Mouse (Mus musculus): ENCODE results near the gene Gtf2i. TPM values are rescaled to one million over a fixed set of nuclear protein-coding genes. Genes with fewer than 3 reads are reported as not detected.
A peak's percentile ranks its signal among the peaks of the same experiment; 100 is the strongest.

The Gtf2i gene
- total RNA-seq, 1 experiment, result 64.3 TPM

- Histone ChIP-seq H3K27ac (ENCODE audit: insufficient read depth, low read depth, low read length, poor library complexity, severe bottlenecking) (no peak overlapping the region), H3K4me1 (ENCODE audit: control insufficient read depth in 2 of 2, insufficient read depth in 2 of 2, low read length in 2 of 2, poor library complexity in 1 of 2) (no peaks in the 10 kb centered on the region), H3K4me3 (ENCODE audit: insufficient read depth in 1 of 2, low read depth in 1 of 2, low read length in 2 of 2, poor library complexity in 1 of 2, severe bottlenecking in 1 of 2) (no peak overlapping the region), H3K36me3 (ENCODE audit: control insufficient read depth, insufficient read depth, low read length, poor library complexity, severe bottlenecking) (no peaks in the 10 kb centered on the region), H3K9ac (ENCODE audit: insufficient read depth, low read depth, low read length, poor library complexity, severe bottlenecking) (no peak overlapping the region), H3K9me3 (ENCODE audit: control insufficient read depth, insufficient read depth, low read depth, low read length) (no peaks in the 10 kb centered on the region)
- no peak for DNase-seq (ENCODE audit: low read depth, low spot score)
- TF ChIP-seq ZC3H11A (IDR thresholded peaks at IDR 0.05; ENCODE audit: borderline replicate concordance, low read depth, low read length) (no peak), CHD2 (IDR thresholded peaks at IDR 0.05; ENCODE audit: low read depth, low read length) (no peak), ZNF384 (IDR thresholded peaks at IDR 0.05; ENCODE audit: low read depth, low read length) (no peak), MAFK (IDR thresholded peaks at IDR 0.05; ENCODE audit: insufficient read depth, low read depth, low read length) (no peak), HCFC1 (IDR thresholded peaks at IDR 0.05; ENCODE audit: borderline replicate concordance, insufficient read depth, low read length) (no peak)
- in situ Hi-C loops (cut with MboI; ENCODE audit: low sequenced_read_pairs in 2 of 2, unreplicated experiment in 2 of 2), result no loop called here
Measured at GRCm38 (mm10) chr5:134209931-134210554, 104.5 kb downstream of the Gtf2i start.

GRCm38 (mm10) chr5:134206721-134207120, 107.8 kb downstream of the Gtf2i start:
- H3K27ac ChIP-seq (ENCODE audit: insufficient read depth, low read depth, low read length, poor library complexity, severe bottlenecking), result no peak overlapping the region; the same call in 1 of the 2 replicates
- no peak overlapping the region for H3K9ac ChIP-seq (ENCODE audit: insufficient read depth, low read depth, low read length, poor library complexity, severe bottlenecking)
- TF ChIP-seq HCFC1 (IDR thresholded peaks at IDR 0.05; ENCODE audit: borderline replicate concordance, insufficient read depth, low read length) (no peak), ZNF384 (IDR thresholded peaks at IDR 0.05; ENCODE audit: low read depth, low read length) (no peak), CHD2 (IDR thresholded peaks at IDR 0.05; ENCODE audit: low read depth, low read length) (no peak), MAFK (IDR thresholded peaks at IDR 0.05; ENCODE audit: insufficient read depth, low read depth, low read length) (no peak)
- no peaks in the 10 kb centered on the region for H3K36me3 ChIP-seq (ENCODE audit: control insufficient read depth, insufficient read depth, low read length, poor library complexity, severe bottlenecking)
- no peak for DNase-seq (ENCODE audit: low read depth, low spot score)
- no peaks in the 10 kb centered on the region for H3K9me3 ChIP-seq (ENCODE audit: control insufficient read depth, insufficient read depth, low read depth, low read length)
- no peaks in the 10 kb centered on the region for H3K4me1 ChIP-seq (ENCODE audit: control insufficient read depth in 2 of 2, insufficient read depth in 2 of 2, low read length in 2 of 2, poor library complexity in 1 of 2)
- in situ Hi-C loops (cut with MboI; ENCODE audit: low sequenced_read_pairs in 2 of 2, unreplicated experiment in 2 of 2), result no loop called here
- H3K4me3 ChIP-seq (ENCODE audit: insufficient read depth in 1 of 2, low read depth in 1 of 2, low read length in 2 of 2, poor library complexity in 1 of 2, severe bottlenecking in 1 of 2), result no peak overlapping the region

DNA sequence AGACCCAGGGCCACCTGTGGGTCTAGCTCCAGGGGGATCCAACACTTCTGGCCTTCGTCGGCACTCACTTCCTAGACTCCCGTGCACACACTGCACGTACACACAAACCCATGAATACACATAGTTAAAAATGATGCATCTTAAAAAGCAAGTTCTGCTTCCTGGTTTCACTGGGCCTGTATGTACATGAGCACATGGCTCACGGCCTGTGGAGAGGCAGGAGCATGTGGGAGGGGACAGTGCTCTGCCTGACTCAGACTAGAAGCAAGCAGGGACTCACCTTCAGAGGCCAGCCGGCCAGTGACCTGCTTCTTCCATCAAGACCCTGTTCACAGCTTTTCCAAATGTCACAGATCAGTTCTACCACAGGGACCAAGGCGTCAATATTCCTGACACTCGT, 120.9 kb downstream of the Gtf2i start:
- Histone ChIP-seq H3K36me3 (ENCODE audit: control insufficient read depth, insufficient read depth, low read length, poor library complexity, severe bottlenecking) (peaks cover 3% of the 10 kb centered on the region; the same call in 1 of the 2 replicates), H3K9me3 (ENCODE audit: control insufficient read depth, insufficient read depth, low read depth, low read length) (no peaks in the 10 kb centered on the region), H3K9ac (ENCODE audit: insufficient read depth, low read depth, low read length, poor library complexity, severe bottlenecking) (no peak overlapping the region), H3K27ac (ENCODE audit: insufficient read depth, low read depth, low read length, poor library complexity, severe bottlenecking) (no peak overlapping the region), H3K4me1 (ENCODE audit: control insufficient read depth in 2 of 2, insufficient read depth in 2 of 2, low read length in 2 of 2, poor library complexity in 1 of 2) (no peaks in the 10 kb centered on the region), H3K4me3 (ENCODE audit: insufficient read depth in 1 of 2, low read depth in 1 of 2, low read length in 2 of 2, poor library complexity in 1 of 2, severe bottlenecking in 1 of 2) (no peak overlapping the region)
- TF ChIP-seq MAFK (IDR thresholded peaks at IDR 0.05; ENCODE audit: insufficient read depth, low read depth, low read length) (no peak), ZNF384 (IDR thresholded peaks at IDR 0.05; ENCODE audit: low read depth, low read length) (no peak), ZC3H11A (IDR thresholded peaks at IDR 0.05; ENCODE audit: borderline replicate concordance, low read depth, low read length) (no peak), CHD2 (IDR thresholded peaks at IDR 0.05; ENCODE audit: low read depth, low read length) (no peak), HCFC1 (IDR thresholded peaks at IDR 0.05; ENCODE audit: borderline replicate concordance, insufficient read depth, low read length) (no peak)
- in situ Hi-C loops (cut with MboI; ENCODE audit: low sequenced_read_pairs in 2 of 2, unreplicated experiment in 2 of 2), result no loop called here
- no peak for DNase-seq (ENCODE audit: low read depth, low spot score)

DNA sequence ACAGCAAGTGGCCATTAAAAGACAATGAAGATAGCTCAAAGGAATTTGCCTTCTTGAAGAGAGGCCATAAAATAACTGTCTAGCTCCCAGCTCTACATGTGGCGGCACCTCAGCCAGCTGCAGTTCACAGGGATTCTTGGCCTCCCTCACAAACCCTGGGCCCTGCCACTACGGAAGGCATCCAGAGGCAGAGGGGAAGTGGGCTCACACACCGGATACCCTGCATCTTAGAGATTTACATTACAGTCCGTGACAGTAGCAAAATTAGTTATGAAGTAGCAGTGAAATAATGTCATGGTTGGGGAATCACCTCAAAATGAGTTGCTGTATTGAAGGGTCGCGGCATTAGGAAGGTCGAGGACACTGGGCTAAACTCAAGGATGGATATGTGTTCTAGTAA, 126.0 kb downstream of the Gtf2i start:
- no peak overlapping the region for H3K27ac ChIP-seq (ENCODE audit: insufficient read depth, low read depth, low read length, poor library complexity, severe bottlenecking)
- no peaks in the 10 kb centered on the region for H3K36me3 ChIP-seq (ENCODE audit: control insufficient read depth, insufficient read depth, low read length, poor library complexity, severe bottlenecking)
- TF ChIP-seq MAFK (IDR thresholded peaks at IDR 0.05; ENCODE audit: insufficient read depth, low read depth, low read length) (no peak), HCFC1 (IDR thresholded peaks at IDR 0.05; ENCODE audit: borderline replicate concordance, insufficient read depth, low read length) (no peak), ZC3H11A (IDR thresholded peaks at IDR 0.05; ENCODE audit: borderline replicate concordance, low read depth, low read length) (no peak), CHD2 (IDR thresholded peaks at IDR 0.05; ENCODE audit: low read depth, low read length) (no peak), ZNF384 (IDR thresholded peaks at IDR 0.05; ENCODE audit: low read depth, low read length) (peak; percentile 36; the same call in 1 of the 2 replicates)
- no peaks in the 10 kb centered on the region for H3K9me3 ChIP-seq (ENCODE audit: control insufficient read depth, insufficient read depth, low read depth, low read length)
- no peak for DNase-seq (ENCODE audit: low read depth, low spot score)
- in situ Hi-C loops (cut with MboI; ENCODE audit: low sequenced_read_pairs in 2 of 2, unreplicated experiment in 2 of 2), result loop anchor here in 1 of 2 experiments (10.0 kb wide), 2 partner anchors 156 to 276 kb away; no protein-coding TSS in a partner anchor
- H3K9ac ChIP-seq (ENCODE audit: insufficient read depth, low read depth, low read length, poor library complexity, severe bottlenecking), result 0 out of 2 replicates have a peak overlapping the region, but pooled peaks have one; percentile 16
- no peak overlapping the region for H3K4me3 ChIP-seq (ENCODE audit: insufficient read depth in 1 of 2, low read depth in 1 of 2, low read length in 2 of 2, poor library complexity in 1 of 2, severe bottlenecking in 1 of 2)
- peaks cover 0 to 2% of the 10 kb centered on the region in 2 experiments; a peak in 1 of 4 replicates for H3K4me1 ChIP-seq (ENCODE audit: control insufficient read depth in 2 of 2, insufficient read depth in 2 of 2, low read length in 2 of 2, poor library complexity in 1 of 2)

Other genes with a start within 250 kb of the Gtf2i start
- gene Castor2, start 215.0 kb downstream of the Gtf2i start, total RNA-seq (2012; rRNA removed), result 1.6 and 2.2 TPM in 2 replicates
- 26.0 and 30.9 TPM in 2 replicates for gene Rcc1l, start 138.0 kb downstream of the Gtf2i start, total RNA-seq (2012; rRNA removed)
- gene Gtf2ird2, start 130.7 kb downstream of the Gtf2i start, total RNA-seq (2012; rRNA removed), result 2.2 and 2.3 TPM in 2 replicates
- gene Ncf1, start 85.1 kb downstream of the Gtf2i start, total RNA-seq (2012; rRNA removed), result 0.16 and 0.67 TPM in 2 replicates
- gene Gtf2ird1, start 142.0 kb upstream of the Gtf2i start, total RNA-seq (2012; rRNA removed), result 63.5 and 118 TPM in 2 replicates
- gene Clip2, start 237.7 kb upstream of the Gtf2i start, total RNA-seq (2012; rRNA removed), result 7.9 and 10.5 TPM in 2 replicates
- gene Syna, start 245.4 kb upstream of the Gtf2i start, total RNA-seq (2012; rRNA removed), result 0.16 and 0.18 TPM in 2 replicates

Data from ES-E14 (cell line).